Mouse (Mus musculus) T-helper 17 cell (primary cell): Measurements from ENCODE around the gene Rnpep.
"Not testable (repeated sequence)": the region's sequence is repeated elsewhere in the genome, so short reads cannot be mapped to it uniquely, and the experiment has no call there.

Source experiments
- in situ Hi-C, 2 experiments: fragments of 300-600 bp; cut with MboI, MseI; formaldehyde crosslinking; loops; 1 replicate in 1 of 2; 2 replicates in 1 of 2; pipeline ENCODE4 v1.15.1; 2025; ENCODE audit warnings: high pct_unique_total_duplicates in 2 of 2

The Rnpep gene

DNA sequence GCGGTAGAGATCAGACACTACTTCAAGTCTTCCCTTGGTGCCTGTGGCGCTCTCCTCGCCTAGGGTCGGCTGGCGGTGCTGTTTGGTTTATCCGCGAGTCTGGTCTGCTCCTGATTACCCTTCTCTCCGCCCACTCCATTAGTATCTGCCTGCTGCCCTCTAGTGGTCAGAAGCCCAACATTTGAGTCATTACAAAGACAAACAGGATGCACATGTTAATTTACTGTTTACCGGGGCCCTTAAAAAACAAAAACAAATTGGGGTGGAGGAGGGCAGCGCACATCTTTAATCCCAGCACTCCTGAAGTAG lies 24.8 kb downstream of the Rnpep start:
- in situ Hi-C loops: loop anchor here in 1 of 2 experiments (10.0 kb wide), 1 partner anchor 836 kb away; no protein-coding TSS in a partner anchor

DNA sequence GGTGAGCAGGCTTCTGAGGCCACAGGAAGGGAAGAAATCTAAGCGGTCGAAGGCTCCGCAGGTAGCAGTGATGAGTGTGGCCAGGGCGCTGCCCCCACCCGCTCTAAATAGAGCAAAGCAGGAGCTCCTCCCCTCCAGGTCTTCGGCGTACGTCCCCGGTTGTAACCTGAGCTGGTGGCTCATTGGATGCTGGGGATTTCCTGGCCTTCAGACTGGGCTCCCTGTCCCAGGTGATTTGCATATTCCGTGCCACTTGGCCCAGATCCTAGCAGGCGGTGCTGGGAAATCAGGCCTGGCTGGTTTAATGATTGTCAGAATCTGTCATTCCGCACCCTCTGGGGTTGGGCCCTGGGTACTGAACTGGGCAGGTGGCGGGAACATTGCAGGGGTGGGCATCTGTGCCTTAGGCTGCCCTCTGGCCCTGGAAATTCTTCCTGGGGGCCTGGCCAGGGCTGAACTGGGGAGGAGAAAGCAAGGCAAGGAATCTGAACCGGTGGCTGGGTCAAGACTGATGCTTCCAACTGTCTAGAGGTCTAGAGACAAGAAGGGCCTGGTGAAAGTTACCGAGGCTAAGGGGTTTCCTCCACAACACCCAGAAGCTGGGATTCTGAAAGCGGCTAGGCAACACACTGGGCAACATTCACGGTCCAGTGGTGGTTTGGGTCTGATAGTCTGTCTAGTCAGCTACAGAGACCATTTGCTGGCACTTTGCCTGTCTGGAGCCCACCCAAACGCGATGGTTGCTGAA lies 25.3 kb downstream of the Rnpep start, which contains the start of gene Elf3:
Elf3 (minus strand) TSS at position 189 of the 748 bp plus-strand sequence.
- in situ Hi-C loops: loop anchor here in 1 of 2 experiments (10.0 kb wide), 1 partner anchor 836 kb away; no protein-coding TSS in a partner anchor

DNA sequence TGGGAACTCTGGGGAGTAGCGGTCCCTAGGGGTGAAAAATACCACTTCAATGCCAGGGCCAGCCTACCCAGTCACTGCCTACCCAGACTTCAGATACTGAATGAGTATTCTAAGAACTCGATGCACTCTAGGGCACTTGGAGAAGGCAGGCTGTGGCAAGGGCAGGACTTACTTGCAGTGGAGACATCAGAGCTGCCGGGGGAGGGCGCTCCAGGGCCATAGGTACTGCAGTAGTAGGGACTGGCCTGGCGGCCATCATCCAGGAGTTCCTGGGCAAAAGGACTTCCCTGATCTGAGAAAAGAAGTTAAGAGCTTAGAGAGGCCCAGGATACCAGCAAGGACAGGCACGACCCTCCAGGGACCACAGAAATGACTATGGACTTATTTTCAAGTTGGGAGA lies 27.6 kb downstream of the Rnpep start:
- in situ Hi-C loops: loop anchor here in 1 of 2 experiments (10.0 kb wide), 1 partner anchor 839 kb away; no protein-coding TSS in a partner anchor

DNA sequence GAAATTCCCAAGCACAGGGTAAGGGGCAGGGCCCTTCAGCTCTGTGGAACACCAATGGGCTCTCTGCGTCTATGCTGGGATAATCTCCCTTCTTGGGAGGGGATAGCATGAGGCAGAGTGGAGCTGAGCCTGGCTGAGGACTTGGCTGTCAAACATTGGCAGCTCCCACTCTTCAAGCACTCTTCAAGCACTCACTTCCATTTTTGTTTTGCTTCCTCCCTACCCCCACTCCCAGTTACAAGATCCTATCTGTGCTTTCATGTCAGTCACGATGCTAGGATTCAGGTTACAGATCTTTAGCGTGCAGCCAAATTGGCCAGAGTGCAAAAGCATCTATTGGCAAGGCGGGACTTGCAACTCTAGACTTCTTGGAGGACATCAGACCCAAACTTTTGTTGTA lies 31.0 kb downstream of the Rnpep start:
- in situ Hi-C loops: loop anchor here in 1 of 2 experiments (10.0 kb wide), 1 partner anchor 842 kb away; no protein-coding TSS in a partner anchor

DNA sequence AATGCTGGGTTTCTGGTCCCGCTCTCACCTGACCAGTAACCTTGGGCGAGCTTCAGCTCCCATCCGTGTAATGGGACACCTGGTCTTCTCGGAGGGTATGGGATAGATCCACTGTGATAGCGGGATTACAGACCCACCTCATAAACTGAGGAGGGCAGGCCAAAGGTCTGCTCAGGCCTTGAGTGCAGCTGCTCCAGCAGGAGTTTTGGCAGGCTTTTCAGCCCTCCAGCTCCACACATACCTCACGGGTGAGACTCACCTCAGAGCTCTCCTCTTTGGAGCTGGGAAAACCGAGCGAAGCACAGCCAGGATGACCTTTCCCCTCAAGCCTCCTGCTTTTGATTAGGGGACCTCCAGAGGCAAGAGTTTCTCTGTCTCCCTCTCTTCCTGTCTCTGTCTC lies 32.5 kb downstream of the Rnpep start:
- in situ Hi-C loops: loop anchor here in 1 of 2 experiments (10.0 kb wide), 1 partner anchor 843 kb away; no protein-coding TSS in a partner anchor

DNA sequence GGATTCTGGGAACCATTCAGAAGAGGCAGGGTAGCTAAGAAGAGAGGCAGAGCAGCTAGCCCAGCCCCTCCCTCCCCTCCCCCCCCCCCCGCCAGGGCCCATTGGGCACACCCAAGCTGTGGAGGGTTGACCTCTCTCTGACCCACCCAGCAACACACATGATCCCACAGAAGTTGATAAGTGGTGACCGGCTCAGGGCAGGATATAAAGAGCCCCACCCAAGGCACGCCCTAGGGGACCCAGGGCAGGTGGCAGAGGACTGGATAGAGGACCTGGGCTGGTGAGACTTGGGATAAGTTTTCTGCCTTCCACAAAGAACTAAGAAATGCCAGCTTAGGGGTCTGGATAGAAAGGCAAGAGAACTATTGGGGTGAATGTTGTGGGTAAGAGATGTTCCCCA lies 33.2 kb downstream of the Rnpep start:
- in situ Hi-C loops: loop anchor here in 1 of 2 experiments (10.0 kb wide), 1 partner anchor 844 kb away; no protein-coding TSS in a partner anchor

DNA sequence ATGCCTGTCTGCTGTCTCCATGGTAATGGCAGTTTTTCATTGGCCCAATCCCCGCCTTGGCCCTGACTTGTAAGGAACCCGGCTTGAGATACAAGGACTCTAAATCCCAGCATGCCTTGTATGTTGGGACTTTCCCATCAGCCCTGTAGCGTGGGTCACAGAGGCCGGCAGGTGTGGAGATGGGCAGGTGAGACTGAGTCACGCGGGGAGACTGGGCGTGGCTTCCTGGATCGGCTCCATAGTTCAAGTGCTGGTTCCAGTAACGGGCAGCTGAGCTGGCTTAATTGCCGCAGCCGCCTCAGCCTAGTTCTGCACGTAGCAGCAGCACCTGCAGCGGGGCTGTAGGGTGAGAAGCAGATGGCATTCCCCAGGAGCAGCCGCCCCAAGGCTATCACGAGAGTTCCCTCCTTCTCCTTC lies 35.4 kb downstream of the Rnpep start:
- in situ Hi-C loops: no loop called here

DNA sequence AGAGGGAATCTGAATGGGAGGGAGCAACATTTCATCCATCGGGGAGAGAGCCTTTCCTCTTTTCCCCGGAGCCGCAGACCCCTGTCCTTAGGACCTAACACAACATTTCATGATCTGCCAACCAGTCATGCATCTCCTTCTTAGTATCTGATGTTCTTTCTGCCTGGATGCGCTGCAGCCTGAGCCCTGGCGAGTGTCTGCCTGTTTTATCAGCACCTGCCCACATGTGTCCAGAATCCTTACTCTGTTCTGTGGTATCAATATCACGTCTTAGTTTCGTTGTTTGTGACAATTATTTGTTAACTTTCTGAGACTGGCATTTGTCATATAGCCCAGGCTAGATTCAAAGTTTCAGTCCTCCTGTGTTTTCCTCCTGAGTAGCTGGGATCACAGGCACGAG lies 39.9 kb downstream of the Rnpep start:
- in situ Hi-C loops: no loop called here

DNA sequence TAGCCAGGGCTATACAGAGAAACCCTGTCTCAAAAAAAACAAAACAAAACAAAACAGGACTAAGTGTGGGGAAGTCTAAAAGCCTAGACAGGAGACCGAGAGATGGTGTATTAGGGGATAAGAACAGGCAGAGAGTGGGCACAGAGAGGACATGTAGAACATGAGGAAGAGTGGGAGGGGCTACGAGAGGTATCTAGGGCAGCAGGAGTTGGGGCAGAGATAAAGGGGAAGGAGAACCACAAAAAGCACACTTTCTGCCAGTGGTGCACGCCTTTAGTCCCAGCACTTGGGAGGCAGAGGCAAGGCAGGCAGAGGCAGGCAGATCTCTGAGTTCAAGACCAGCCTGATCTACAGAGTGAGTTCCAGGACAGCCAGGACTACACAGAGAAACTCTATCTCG lies 43.7 kb downstream of the Rnpep start:
- in situ Hi-C loops: not testable (repeated sequence)

DNA sequence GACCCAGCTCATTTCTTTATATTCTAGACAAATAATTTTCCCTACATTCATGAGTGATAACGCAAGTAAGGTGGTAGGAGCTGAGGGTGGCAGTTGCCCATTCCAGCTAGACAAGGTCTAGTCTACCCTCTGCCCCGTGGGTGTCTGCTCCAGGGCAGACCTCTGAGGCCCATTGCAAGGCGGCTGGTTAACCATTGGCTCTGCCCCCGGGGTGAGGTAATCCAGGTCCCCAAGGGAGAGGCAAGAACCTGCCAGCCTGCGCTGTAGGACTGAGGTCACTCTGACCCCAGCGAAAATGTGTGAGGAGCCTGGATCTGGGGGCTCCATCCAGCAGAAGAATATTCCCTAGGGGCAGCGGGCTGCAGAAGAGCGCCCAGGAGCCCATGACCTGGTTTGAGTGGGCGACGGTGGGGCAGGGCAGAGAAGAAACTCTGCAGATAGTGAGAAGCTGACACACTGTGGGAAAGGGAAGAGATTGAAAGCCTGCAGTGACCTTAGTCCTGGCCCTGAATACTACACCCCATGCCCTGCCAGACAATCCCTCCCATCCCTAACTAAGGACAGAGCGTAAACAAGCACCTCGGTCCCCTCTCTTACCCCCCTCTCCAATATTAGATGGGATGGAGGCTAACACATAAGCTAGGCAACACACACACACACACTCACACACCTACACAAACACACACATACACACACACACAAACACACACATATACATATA lies 46.6 kb downstream of the Rnpep start:
- in situ Hi-C loops: no loop called here

DNA sequence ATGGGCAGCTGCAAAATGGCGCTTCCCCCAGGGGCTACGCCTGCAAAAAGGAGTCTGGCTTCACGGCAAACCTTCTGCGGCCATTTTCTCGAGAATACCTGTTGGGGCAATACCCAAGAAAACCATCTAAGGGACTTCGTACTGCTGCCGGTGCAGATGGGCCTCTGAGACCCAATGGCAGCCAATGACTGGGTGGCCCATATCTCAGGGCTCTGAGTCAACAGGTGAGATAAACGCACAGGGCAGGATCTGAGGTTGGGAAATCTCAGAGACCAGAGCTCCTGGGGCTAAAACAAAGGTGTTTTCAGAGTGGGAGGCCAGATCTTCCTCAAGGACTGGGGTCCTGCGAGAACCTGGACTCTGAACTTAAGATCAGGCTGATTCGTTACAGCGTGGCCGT lies 49.1 kb downstream of the Rnpep start:
- in situ Hi-C loops: no loop called here

DNA sequence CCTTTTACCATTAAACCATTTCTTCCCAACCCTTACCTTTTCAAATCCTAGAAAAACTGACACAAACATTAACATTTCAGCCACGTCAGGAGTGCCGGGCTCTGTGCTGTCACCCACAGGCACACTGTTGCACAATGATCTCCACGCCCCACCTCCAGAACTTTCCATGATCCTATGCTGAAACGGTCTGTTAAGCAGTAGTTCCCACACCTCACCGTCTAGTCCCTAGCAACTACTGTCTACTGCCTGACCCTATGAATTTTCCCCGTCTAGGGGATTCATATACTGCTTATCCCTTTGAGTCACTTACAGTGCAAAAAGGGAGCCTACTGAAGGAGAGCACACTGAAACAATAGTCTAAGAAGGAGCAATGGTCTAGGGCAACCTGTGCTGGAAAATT lies 49.9 kb downstream of the Rnpep start:
- in situ Hi-C loops: no loop called here

DNA sequence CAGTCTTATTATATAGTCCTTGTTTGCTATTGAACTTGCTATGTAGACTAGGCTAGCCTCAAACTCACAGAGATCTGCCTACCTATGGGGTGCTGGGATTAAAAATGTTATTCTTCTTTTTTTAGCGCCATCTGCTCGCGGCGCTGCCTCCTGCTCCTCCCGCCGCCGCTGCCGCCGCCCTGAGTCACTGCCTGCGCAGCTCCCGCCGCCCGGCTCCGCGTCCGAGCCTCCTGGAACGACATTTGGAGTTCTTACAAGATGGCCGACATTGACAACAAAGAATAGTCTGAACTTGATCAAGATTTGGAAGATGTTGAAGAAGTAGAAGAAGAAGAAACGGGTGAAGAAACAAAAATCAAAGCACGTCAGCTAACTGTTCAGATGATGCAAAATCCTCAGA lies 52.0 kb downstream of the Rnpep start:
- in situ Hi-C loops: not testable (repeated sequence)

DNA sequence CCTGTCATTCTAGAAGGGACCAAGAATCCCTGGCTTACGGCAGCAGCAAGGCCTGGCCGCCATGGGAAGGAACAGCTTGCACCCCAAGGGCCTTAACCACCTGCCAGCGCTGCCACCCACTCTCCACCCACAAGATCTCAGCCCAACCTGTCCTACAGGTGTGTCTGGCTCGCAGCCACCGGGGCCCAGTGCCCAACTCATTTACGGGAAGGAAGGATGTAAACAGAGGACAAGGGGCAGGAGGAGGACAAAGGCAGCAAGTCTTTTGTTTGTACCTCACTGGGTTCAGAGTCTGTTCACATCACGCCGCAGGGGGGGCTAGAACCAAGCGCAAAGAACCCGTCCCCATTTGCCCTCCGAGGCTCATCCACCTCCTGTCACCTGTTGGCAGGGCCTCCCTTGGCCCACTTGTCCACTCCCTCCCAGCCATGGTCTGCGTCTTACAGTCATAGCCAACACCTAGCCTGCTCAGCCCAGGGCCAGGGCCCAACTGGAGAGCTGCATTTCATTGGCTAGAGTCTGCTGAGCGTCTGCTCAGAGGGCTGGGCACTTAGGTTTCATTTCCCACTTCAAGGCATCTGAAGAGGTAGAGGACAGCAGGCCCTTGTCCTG lies 56.4 kb downstream of the Rnpep start:
- in situ Hi-C loops: no loop called here

DNA sequence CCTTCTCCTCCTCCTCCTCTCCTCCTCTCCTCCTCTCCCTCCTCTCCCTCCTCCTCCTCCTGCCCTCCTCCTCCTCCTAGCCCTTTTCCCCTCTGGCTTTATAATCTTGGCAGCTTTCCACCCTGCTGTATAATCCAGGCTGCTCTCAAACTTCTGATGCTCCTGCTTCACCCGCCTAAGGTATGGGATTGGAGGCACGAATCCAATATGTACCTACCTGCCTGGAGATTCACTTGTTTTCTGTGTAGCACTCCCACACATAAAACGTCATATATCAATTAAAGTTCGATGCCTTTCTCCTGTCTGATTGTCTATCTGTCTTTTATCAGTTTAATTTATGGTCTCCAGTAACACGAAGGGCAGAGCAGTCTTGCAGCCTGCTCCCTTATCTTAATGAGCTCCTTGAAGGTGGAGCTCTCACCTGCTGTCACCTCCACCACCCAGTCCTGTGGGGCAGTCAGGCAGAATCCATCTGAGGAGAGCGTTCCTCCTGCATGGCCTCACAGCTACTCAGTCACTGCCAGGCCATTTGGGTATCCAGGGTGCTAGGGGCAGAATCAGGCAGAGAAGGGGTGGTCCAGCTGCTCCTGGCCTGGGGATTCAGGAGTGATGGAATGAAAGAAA lies 58.8 kb downstream of the Rnpep start:
- in situ Hi-C loops: no loop called here

DNA sequence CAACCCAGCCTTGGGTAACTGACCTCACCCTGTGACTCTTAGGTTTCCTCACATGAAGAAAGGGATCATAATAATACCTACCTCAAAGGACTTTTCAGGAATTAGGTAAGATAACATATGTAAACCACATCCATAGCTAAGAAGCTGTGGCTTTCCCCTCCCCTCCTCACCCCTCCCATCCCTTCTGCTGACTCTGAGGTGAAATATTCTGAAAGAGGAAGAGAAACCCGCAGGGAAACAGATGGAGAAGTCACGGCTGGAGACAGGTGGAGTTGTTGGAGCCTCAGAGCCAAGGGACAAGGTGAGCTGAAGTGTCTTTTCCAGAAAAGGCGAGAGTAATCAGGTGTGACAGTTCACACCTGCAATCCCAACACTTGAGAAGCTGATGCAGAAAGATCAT lies 59.7 kb downstream of the Rnpep start:
- in situ Hi-C loops: no loop called here

DNA sequence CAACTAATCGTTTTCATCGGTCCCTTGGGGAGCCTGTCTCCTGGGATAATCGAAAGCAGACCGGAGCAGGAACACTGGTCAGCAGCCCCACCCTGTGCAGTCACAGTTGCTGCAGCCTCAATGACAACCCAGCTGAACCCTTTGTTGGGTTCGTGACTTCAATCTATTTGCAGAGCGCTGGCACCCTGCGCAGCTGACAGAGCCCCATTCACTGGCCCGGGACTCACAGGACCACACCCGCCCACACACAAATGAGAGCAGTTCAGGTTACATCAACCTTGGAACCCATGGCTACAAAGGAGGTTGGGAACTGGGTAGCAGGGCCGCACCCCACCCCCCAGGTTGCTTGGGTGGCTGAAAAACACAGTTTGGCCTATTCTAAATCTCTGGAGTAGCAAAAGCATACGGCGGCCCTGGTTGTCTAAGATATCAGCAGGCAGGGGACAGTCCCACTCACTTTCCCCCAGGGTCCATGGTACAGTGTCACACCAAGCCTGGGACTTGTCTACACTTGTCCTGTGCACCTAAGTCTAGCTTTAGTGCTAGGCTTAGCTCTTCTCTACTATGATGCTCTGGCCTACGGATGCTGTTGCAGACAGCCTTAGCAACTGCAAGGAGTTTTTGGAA lies 66.2 kb downstream of the Rnpep start:
- in situ Hi-C loops: no loop called here

DNA sequence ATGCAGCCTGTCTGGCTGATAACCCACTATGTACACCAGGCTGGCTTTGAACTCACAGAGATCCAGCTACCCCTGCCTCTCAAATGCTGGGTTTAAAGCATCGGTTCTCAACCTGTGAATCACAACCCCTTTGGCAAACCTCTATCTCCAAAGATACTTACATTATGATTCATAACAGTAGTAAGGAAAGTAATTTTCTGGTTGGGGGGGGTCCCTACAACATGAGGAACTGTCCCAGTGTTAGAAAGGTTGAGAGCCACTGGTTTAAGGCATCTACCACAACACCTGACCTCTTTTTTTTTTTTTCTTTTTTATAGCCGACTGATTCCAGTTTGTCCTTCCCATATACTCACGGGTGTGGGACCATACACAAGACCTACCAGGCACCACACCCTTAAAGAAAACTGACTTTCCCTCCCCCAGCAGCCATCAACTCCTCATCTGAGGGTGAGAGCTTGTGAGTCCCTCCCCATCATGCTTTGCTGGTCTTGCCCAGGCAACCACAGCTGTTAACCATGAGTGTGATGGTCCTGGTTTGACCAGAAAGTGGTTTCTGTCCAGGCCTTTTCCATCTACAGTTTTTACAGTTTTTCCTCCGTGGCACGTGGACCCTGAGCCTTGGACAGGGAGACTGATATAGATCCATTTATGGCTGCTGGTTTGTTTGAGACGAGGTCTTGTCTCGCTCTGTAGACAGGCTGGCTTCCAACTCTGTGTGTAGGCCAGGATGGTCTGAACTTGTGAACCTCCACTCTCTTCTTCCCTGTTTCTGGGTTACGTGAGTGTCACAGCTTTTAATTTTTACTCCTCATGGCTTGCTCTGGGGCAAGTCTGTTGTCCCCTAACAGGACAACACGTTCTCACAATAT lies 69.9 kb downstream of the Rnpep start:
- in situ Hi-C loops: no loop called here
